Mouse (Mus musculus): ENCODE measurements around the gene C1s2. TPM values are rescaled to one million over a fixed set of nuclear protein-coding genes. Genes with fewer than 3 reads are reported as not detected.

The C1s2 gene
- polyA plus RNA-seq, 1 experiment from 2014 or later = 0.08 TPM

Other genes starting within 250 kb of the C1s2 start
- 69.4 and 70.3 TPM in 2 replicates for gene Pex5, start 221.0 kb downstream of the C1s2 start, polyA plus RNA-seq (2016; fragmentation: Nextera tagmentation; extraction: Ambion mirVana)
- 39.7 and 41.2 TPM in 2 replicates for gene Clstn3, start 171.3 kb downstream of the C1s2 start, polyA plus RNA-seq (2016; fragmentation: Nextera tagmentation; extraction: Ambion mirVana)
- gene C1rl, start 143.0 kb downstream of the C1s2 start, polyA plus RNA-seq (2016; fragmentation: Nextera tagmentation; extraction: Ambion mirVana) = 0.19 and 0.22 TPM in 2 replicates
- 0.06 and 0.28 TPM in 2 replicates for gene C1ra, start 123.7 kb downstream of the C1s2 start, polyA plus RNA-seq (2016; fragmentation: Nextera tagmentation; extraction: Ambion mirVana)
- gene C1s1, start 93.7 kb downstream of the C1s2 start, polyA plus RNA-seq (2016; fragmentation: Nextera tagmentation; extraction: Ambion mirVana) = 0.34 and 0.42 TPM in 2 replicates
- gene C1rb, start 65.8 kb downstream of the C1s2 start, polyA plus RNA-seq (2016; fragmentation: Nextera tagmentation; extraction: Ambion mirVana) = not detected in 2 replicates
- 39.0 and 44.0 TPM in 2 replicates for gene Lpcat3, start 26.9 kb upstream of the C1s2 start, polyA plus RNA-seq (2016; fragmentation: Nextera tagmentation; extraction: Ambion mirVana)
- 159 and 161 TPM in 2 replicates for gene Emg1, start 76.1 kb upstream of the C1s2 start, polyA plus RNA-seq (2016; fragmentation: Nextera tagmentation; extraction: Ambion mirVana)
- 312 and 315 TPM in 2 replicates for gene Phb2, start 76.3 kb upstream of the C1s2 start, polyA plus RNA-seq (2016; fragmentation: Nextera tagmentation; extraction: Ambion mirVana)
- gene Ptpn6, start 102.6 kb upstream of the C1s2 start, polyA plus RNA-seq (2016; fragmentation: Nextera tagmentation; extraction: Ambion mirVana) = 4.8 and 6.6 TPM in 2 replicates
- gene Grcc10, start 105.3 kb upstream of the C1s2 start, polyA plus RNA-seq (2016; fragmentation: Nextera tagmentation; extraction: Ambion mirVana) = 527 and 552 TPM in 2 replicates
- gene Gm45234, start 119.9 kb upstream of the C1s2 start, polyA plus RNA-seq (2016; fragmentation: Nextera tagmentation; extraction: Ambion mirVana) = not detected in 2 replicates
- gene Atn1, start 120.4 kb upstream of the C1s2 start, polyA plus RNA-seq (2016; fragmentation: Nextera tagmentation; extraction: Ambion mirVana) = 16.8 and 17.4 TPM in 2 replicates
- gene Eno2, start 133.6 kb upstream of the C1s2 start, polyA plus RNA-seq (2016; fragmentation: Nextera tagmentation; extraction: Ambion mirVana) = 25.2 and 27.8 TPM in 2 replicates
- 0.68 and 0.85 TPM in 2 replicates for gene Lrrc23, start 143.6 kb upstream of the C1s2 start, polyA plus RNA-seq (2016; fragmentation: Nextera tagmentation; extraction: Ambion mirVana)
- gene Spsb2, start 172.6 kb upstream of the C1s2 start, polyA plus RNA-seq (2016; fragmentation: Nextera tagmentation; extraction: Ambion mirVana) = 8.2 and 8.5 TPM in 2 replicates
- 461 and 485 TPM in 2 replicates for gene Tpi1, start 178.2 kb upstream of the C1s2 start, polyA plus RNA-seq (2016; fragmentation: Nextera tagmentation; extraction: Ambion mirVana)
- gene Usp5, start 193.4 kb upstream of the C1s2 start, polyA plus RNA-seq (2016; fragmentation: Nextera tagmentation; extraction: Ambion mirVana) = 203 TPM in 2 replicates
- 115 and 124 TPM in 2 replicates for gene Cdca3, start 193.5 kb upstream of the C1s2 start, polyA plus RNA-seq (2016; fragmentation: Nextera tagmentation; extraction: Ambion mirVana)
- 0.50 and 0.52 TPM in 2 replicates for gene Gnb3, start 204.2 kb upstream of the C1s2 start, polyA plus RNA-seq (2016; fragmentation: Nextera tagmentation; extraction: Ambion mirVana)
- 27.2 and 28.4 TPM in 2 replicates for gene P3h3, start 221.7 kb upstream of the C1s2 start, polyA plus RNA-seq (2016; fragmentation: Nextera tagmentation; extraction: Ambion mirVana)
- gene Gpr162, start 227.9 kb upstream of the C1s2 start, polyA plus RNA-seq (2016; fragmentation: Nextera tagmentation; extraction: Ambion mirVana) = 14.7 and 16.3 TPM in 2 replicates

Measured in neural tube, embryonic 12.5 days (tissue).